Mouse (Mus musculus) lung, postnatal 0 days (tissue): ENCODE measurements at regions not wholly inside any gene's neighbourhood (a gene's known extent, or its start where the extent isn't known, plus 50 kb on each side); places are given as distances from the start of the nearest gene placed in this dataset.
"Not testable (repeated sequence)": the region's sequence is repeated elsewhere in the genome, so short reads cannot be mapped to it uniquely, and the experiment has no call there.

ENCODE experiments used
- ATAC-seq: fragments of 200-750 bp; cut with Nextera tagmentation; 2 replicates; pipeline ENCODE4 v1.8.0; 2017; ENCODE audit warnings: moderate library complexity
- DNase-seq: peaks from one replicate; pipeline ENCODE4 v3.0.0-alpha.2; 2016; ENCODE audit warnings: low spot score
- H3K27ac ChIP-seq: fragments of 300-500 bp; sonication (generic); 2 replicates; pipeline ENCODE4 v1.5.1; 2014; ENCODE audit warnings: antibody characterized with exemption, mild to moderate bottlenecking, low read length, mixed read lengths
- H3K27me3 ChIP-seq: fragments of 300-500 bp; sonication (generic); replicated peaks from 2 replicates; pipeline ENCODE4 v1.6.1; 2014; ENCODE audit warnings: low read length, mixed read lengths; ENCODE audit not compliant: insufficient read depth
- H3K36me3 ChIP-seq: fragments of 300-500 bp; sonication (generic); 2 replicates; pipeline ENCODE4 v1.6.1; 2014; ENCODE audit warnings: low read length, mixed read lengths; ENCODE audit not compliant: insufficient read depth
- H3K4me1 ChIP-seq: fragments of 300-500 bp; sonication (generic); 2 replicates; pipeline ENCODE4 v1.6.1; 2014; ENCODE audit warnings: antibody characterized with exemption, low read depth, low read length, mixed read lengths; ENCODE audit not compliant: insufficient read depth
- H3K4me2 ChIP-seq: fragments of 300-500 bp; sonication (generic); replicated peaks from 2 replicates; pipeline ENCODE4 v1.6.1; 2014; ENCODE audit warnings: low read depth, mild to moderate bottlenecking, low read length, moderate library complexity, mixed read lengths
- H3K4me3 ChIP-seq: fragments of 300-500 bp; sonication (generic); 2 replicates; pipeline ENCODE4 v1.5.1; 2014; ENCODE audit warnings: low read depth, low read length
- H3K9ac ChIP-seq: fragments of 300-500 bp; sonication (generic); replicated peaks from 2 replicates; pipeline ENCODE4 v1.6.1; 2014; ENCODE audit warnings: low read depth, mild to moderate bottlenecking
- H3K9me3 ChIP-seq: fragments of 300-500 bp; sonication (generic); 2 replicates; pipeline ENCODE4 v1.6.1; 2016; ENCODE audit warnings: low read length, mixed read lengths
- CTCF ChIP-seq: IDR thresholded peaks from 2 replicates; pipeline ENCODE4 v1.5.1; 2016; ENCODE audit warnings: antibody characterized with exemption, mild to moderate bottlenecking
- EP300 ChIP-seq: IDR thresholded peaks from 2 replicates; pipeline ENCODE4 v1.6.1; 2016; ENCODE audit warnings: antibody characterized with exemption, mild to moderate bottlenecking, control low read depth
- WGBS: fragments of 180-500 bp; shearing (Covaris S2); extraction: QIAGEN DNeasy Blood & Tissue Kit; methylation state at CpG from one replicate; pipeline ENCODE4 v1.1.7; 2014; 5-methylcytosine and 5-hydroxymethylcytosine counted together

DNA sequence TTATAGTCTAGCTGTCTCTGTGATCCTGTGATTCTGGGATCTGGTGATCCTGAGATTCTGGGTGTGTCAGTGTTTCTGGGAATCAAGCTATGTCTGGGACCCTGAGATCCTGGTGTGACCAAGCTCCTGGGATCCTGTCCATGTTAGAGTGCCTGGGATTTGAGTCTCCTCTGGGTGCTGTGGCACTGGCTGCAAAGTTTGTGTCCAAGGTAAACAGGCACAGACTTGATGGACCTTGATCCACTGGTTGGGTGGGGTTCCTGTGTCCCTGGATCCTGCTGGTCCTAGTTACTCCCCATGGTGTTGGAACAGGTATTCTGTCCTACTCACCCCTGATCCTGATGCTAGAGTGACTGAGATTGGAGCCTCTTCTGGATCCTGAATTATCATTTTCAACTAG, 818.4 kb downstream of the Triml1 start:
- H3K27me3 ChIP-seq, result no peaks in the 10 kb centered on the region
- H3K4me1 ChIP-seq, result no peaks in the 10 kb centered on the region
- H3K4me3 ChIP-seq, result no peak overlapping the region
- DNase-seq (no peak), ATAC-seq (no peak)
- no peak for TF ChIP-seq EP300
- no peak for TF ChIP-seq CTCF
- H3K9me3 ChIP-seq, result no peaks in the 10 kb centered on the region
- no peak overlapping the region for H3K9ac ChIP-seq
- no peak overlapping the region for H3K27ac ChIP-seq
- H3K4me2 ChIP-seq, result no peak overlapping the region
- no peaks in the 10 kb centered on the region for H3K36me3 ChIP-seq

GRCm38 (mm10) chr8:42311060-42311459, 830.2 kb downstream of the Triml1 start:
- Histone ChIP-seq H3K27me3 (no peaks in the 10 kb centered on the region), H3K4me1 (no peaks in the 10 kb centered on the region), H3K9me3 (no peaks in the 10 kb centered on the region), H3K4me2 (no peak overlapping the region), H3K36me3 (no peaks in the 10 kb centered on the region), H3K27ac (no peak overlapping the region), H3K9ac (no peak overlapping the region), H3K4me3 (no peak overlapping the region)
- TF ChIP-seq CTCF (no peak), EP300 (no peak)
- ATAC-seq, result no peak
- no peak for DNase-seq
- WGBS, result 72% methylated on average over 1 of the region's 1 CpGs

- no peak for DNase-seq
Measured at GRCm38 (mm10) chr8:42291392-42291791, 849.9 kb downstream of the Triml1 start.

DNA sequence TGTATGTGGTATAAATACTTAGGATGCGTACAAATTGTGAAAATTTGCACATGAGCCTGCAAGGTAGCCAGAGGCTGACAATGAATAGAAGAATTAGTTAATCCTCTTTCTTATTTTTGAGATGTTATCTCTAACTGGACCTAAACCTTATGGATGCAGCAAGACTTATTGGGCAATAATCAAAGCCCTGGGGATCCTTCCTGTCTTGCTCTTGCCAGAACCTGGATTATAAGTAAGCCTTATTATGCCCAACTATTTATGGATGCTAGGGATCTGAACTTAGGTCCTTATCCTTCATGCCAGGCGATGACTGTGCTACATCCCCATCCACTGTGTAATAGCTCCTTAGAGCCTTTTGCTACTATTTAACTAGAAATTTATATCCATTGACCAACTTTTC, 859.3 kb downstream of the Triml1 start:
- Histone ChIP-seq H3K9me3 (no peaks in the 10 kb centered on the region), H3K4me2 (no peak overlapping the region), H3K4me1 (no peaks in the 10 kb centered on the region), H3K4me3 (no peak overlapping the region), H3K9ac (no peak overlapping the region), H3K27me3 (no peaks in the 10 kb centered on the region), H3K27ac (no peak overlapping the region), H3K36me3 (no peaks in the 10 kb centered on the region)
- TF ChIP-seq EP300, result no peak
- no peak for TF ChIP-seq CTCF
- no peak for ATAC-seq
- no peak for DNase-seq
- 83% methylated on average over 2 of the region's 2 CpGs for WGBS

More at GRCm38 (mm10) chr8:42291392-42291791, 849.9 kb downstream of the Triml1 start:
- Histone ChIP-seq H3K27me3 (no peaks in the 10 kb centered on the region), H3K9me3 (no peaks in the 10 kb centered on the region), H3K4me3 (no peak overlapping the region), H3K4me1 (no peaks in the 10 kb centered on the region), H3K9ac (no peak overlapping the region), H3K27ac (no peak overlapping the region), H3K36me3 (no peaks in the 10 kb centered on the region), H3K4me2 (no peak overlapping the region)
- TF ChIP-seq CTCF, result no peak
- TF ChIP-seq EP300, result no peak
- no peak for ATAC-seq

GRCm38 (mm10) chr8:42253358-42253757, 836.5 kb upstream of the Frg1 start:
- no peak for TF ChIP-seq EP300
- TF ChIP-seq CTCF, result no peak
- Histone ChIP-seq H3K4me1 (no peaks in the 10 kb centered on the region), H3K27ac (no peak overlapping the region), H3K27me3 (no peaks in the 10 kb centered on the region), H3K4me3 (no peak overlapping the region), H3K4me2 (no peak overlapping the region), H3K36me3 (no peaks in the 10 kb centered on the region), H3K9ac (no peak overlapping the region), H3K9me3 (no peaks in the 10 kb centered on the region)
- ATAC-seq (no peak), DNase-seq (no peak)
- 98% methylated on average over 1 of the region's 1 CpGs for WGBS

- not testable (repeated sequence) for H3K4me3 ChIP-seq, DNase-seq, H3K36me3 ChIP-seq, H3K4me1 ChIP-seq, H3K4me2 ChIP-seq, H3K9ac ChIP-seq, ATAC-seq, H3K9me3 ChIP-seq, H3K27ac ChIP-seq, H3K27me3 ChIP-seq
- 74% methylated on average over 1 of the region's 1 CpGs for WGBS
Measured at GRCm38 (mm10) chr8:42242321-42242720, 825.4 kb upstream of the Frg1 start.

GRCm38 (mm10) chr8:42219857-42220600, 803.2 kb upstream of the Frg1 start:
- 56% methylated on average over 2 of the region's 2 CpGs for WGBS
- DNase-seq (no peak), ATAC-seq (no peak)
- Histone ChIP-seq H3K4me2 (no peak overlapping the region), H3K4me3 (no peak overlapping the region), H3K9ac (no peak overlapping the region), H3K4me1 (no peaks in the 10 kb centered on the region), H3K9me3 (no peaks in the 10 kb centered on the region), H3K27ac (no peak overlapping the region), H3K27me3 (no peaks in the 10 kb centered on the region), H3K36me3 (no peaks in the 10 kb centered on the region)
- TF ChIP-seq CTCF (no peak), EP300 (no peak)
